Mouse (Mus musculus) stomach, postnatal 0 days (tissue): ENCODE data around the gene Sumo1.

Experiments used
- CTCF ChIP-seq: IDR thresholded peaks from 2 replicates; pipeline ENCODE4 v1.5.1; 2016; ENCODE audit warnings: antibody characterized with exemption, low read depth, mild to moderate bottlenecking, moderate library complexity
- EP300 ChIP-seq: optimal IDR thresholded peaks from 2 replicates; pipeline ENCODE3; 2016; ENCODE audit warnings: antibody characterized with exemption

DNA sequence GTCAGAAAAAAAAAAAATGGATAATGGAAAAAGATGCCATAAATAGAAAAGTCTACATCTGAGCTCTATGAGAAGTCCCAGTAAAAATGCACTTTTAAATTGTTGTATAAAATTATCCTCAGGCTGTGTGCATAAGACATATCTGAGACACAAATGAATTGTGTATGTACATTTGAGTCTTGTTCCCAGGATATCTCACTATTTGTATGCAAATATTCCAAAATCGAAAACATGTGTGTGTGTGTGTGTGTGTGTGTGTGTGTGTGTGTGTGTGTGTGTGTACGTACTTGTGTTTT is 67.3 kb downstream of the Sumo1 start:
- TF ChIP-seq CTCF (no peak), EP300 (no peak)
